Mouse (Mus musculus): ENCODE data around the gene Pax5.

DNA sequence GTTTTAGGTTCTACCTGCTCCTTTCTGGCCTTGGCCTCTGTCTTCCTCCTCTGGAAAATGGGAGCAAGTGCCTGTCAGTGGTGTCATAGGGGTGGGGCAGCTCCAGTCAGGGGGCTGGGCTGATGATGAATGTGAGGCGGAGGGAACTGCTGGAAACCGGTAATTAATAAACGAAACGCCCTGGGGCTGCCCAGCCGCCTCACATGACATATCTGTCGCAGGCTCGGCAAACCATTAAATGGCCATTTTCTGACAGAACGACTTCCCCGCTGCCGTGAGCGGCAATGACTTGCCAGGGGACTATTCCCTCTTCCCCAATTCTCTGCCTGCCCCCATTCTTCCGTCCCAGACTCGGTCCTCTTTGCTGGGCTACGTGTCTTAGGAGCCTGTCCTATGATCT lies 202.4 kb downstream of the Pax5 start:
- TF ChIP-seq CTCF (IDR thresholded peaks at IDR 0.05) (no peak), EP300 (IDR thresholded peaks at IDR 0.05) (no peak)
